Mouse (Mus musculus) ES-E14 (cell line): Measurements from ENCODE around the gene Ubtd2.

Experiments
- CHD2 ChIP-seq: IDR thresholded peaks from 2 replicates; pipeline ENCODE4 v1.6.1; 2014; ENCODE audit warnings: mild to moderate bottlenecking, low read depth, low read length, inconsistent platforms
- HCFC1 ChIP-seq: IDR thresholded peaks from 2 replicates; pipeline ENCODE4 v1.6.1; 2012; ENCODE audit warnings: low read length, inconsistent platforms, borderline replicate concordance; ENCODE audit not compliant: insufficient read depth
- MAFK ChIP-seq: IDR thresholded peaks from 2 replicates; pipeline ENCODE4 v1.6.1; 2014; ENCODE audit warnings: mild to moderate bottlenecking, low read depth, low read length, inconsistent platforms; ENCODE audit not compliant: insufficient read depth
- ZC3H11A ChIP-seq: IDR thresholded peaks from 2 replicates; pipeline ENCODE4 v1.6.1; 2012; ENCODE audit warnings: low read depth, mild to moderate bottlenecking, inconsistent platforms, low read length, borderline replicate concordance
- ZNF384 ChIP-seq: IDR thresholded peaks from 2 replicates; pipeline ENCODE4 v1.6.1; 2012; ENCODE audit warnings: low read depth, low read length, inconsistent platforms

DNA sequence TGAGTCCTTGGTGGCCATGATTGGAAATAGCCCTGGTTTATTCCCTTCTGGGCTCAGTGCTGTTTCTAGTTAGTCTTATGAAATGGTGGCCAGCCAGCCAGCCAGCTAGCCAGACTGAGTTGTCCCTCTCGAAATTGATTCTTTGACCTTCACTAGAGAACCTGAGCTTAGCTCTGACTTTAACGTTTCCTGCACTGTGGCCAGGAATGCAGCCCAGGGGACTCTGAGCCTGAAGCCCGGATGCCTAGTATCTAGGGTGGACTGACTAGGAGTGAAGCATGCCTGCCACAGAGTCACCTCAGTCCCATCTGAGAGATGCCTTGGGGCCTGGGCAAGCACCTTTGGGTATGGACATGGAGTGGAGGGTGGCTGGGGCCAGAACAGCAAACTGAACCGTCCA is 109.5 kb downstream of the Ubtd2 start:
- TF ChIP-seq HCFC1 (no peak), ZNF384 (no peak), CHD2 (no peak), ZC3H11A (no peak), MAFK (no peak)
